Mouse (Mus musculus): Measurements from ENCODE around the gene Ankdd1b. TPM values are rescaled to one million over a fixed set of nuclear protein-coding genes. Genes with fewer than 3 reads are reported as not detected.

Ankdd1b gene
- polyA plus RNA-seq, 1 experiment from 2014 or later, result not detected

DNA sequence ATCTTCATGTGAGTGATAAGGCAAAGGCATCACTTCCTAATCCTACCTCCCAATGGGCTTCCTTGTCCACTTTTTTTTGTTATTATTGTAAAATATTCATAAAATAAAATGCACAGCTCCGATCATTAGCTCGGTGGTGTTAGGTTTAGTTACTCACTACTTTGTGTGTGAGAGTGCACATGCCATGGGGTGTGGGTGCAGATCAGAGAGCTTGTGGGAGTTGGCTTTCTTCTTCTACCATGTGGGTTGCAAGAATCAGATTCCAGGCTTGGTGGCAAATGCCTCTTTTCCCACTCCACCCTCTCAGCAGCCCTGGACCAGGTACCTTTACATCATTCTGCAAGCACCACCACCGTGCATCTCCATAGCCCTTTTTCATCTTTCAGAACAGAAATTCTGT is 18.4 kb downstream of the Ankdd1b start:
- Histone ChIP-seq H3K27ac (no peak overlapping the region), H3K27me3 (replicated peaks) (no peaks in the 10 kb centered on the region), H3K36me3 (no peaks in the 10 kb centered on the region), H3K4me3 (no peak overlapping the region), H3K4me1 (no peaks in the 10 kb centered on the region), H3K4me2 (no peak overlapping the region), H3K9ac (no peak overlapping the region), H3K9me3 (replicated peaks) (no peaks in the 10 kb centered on the region)
- ATAC-seq, result no peak
- WGBS (ENCODE audit: insufficient replicate concordance), result 67% methylated on average over 3 of the region's 3 CpGs

DNA sequence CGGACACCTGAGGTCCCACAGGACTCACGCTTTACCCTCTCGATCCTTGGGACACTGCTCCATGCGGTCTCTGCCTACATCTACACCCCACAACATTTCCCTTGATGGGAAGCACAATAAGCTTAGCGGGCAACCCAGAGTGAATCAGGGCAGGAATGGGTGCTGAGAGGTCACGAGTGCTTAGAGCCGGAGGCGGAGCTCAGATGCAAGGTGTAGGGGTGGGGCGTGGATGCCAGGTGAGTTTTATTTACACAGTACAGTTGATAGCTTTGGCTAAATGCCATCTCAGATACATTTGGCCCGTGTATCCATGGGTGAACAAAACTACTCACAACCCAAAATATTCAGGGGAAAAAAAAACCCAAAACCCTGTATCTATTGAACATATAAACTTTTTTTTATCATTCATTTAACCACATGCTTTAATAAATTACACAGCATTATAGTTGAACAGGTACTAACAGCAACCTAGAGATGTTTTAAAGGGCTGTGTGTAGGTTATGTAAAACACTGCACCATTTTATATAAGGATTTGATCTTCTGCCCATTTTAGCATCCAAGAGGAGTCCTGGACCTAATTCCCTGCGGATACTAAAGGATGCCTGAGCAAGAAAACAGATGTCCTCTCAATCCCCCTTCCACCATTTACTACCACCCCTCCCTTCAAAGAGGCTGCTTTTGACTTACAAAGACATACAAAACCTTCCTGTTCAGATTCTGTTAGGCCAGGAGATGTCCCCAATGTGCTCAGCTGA is 19.4 kb downstream of the Ankdd1b start:
- Histone ChIP-seq H3K9ac (no peak overlapping the region), H3K4me3 (no peak overlapping the region), H3K27ac (no peak overlapping the region), H3K4me1 (no peaks in the 10 kb centered on the region), H3K27me3 (replicated peaks) (no peaks in the 10 kb centered on the region), H3K4me2 (no peak overlapping the region), H3K36me3 (no peaks in the 10 kb centered on the region), H3K9me3 (replicated peaks) (no peaks in the 10 kb centered on the region)
- ATAC-seq, result no peak
- WGBS (ENCODE audit: insufficient replicate concordance), result 75% methylated on average over 11 of the region's 11 CpGs

DNA sequence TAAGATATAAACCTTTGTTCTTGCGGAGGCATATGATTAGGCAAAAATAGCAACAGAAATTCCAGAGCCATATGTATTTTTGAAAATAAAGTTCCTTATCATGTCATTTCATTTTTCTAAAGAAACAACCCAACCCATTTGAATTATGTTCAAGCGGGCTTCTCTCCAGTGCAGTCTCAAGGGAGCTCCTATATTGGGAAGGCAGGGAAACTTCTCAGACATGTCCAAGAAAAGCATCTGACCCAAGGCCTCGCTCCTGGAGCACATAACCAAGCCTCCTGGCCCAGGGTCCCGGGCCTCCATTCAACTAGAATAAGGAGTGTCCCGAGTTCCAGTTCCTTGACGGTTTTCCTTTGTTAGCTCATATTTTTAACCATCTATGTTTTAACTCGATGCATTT is 20.1 kb downstream of the Ankdd1b start:
- H3K9ac ChIP-seq, result no peak overlapping the region
- no peak overlapping the region for H3K27ac ChIP-seq
- H3K9me3 ChIP-seq (replicated peaks), result no peaks in the 10 kb centered on the region
- no peak overlapping the region for H3K4me2 ChIP-seq
- no peak overlapping the region for H3K4me3 ChIP-seq
- H3K36me3 ChIP-seq, result no peaks in the 10 kb centered on the region
- H3K4me1 ChIP-seq, result no peaks in the 10 kb centered on the region
- WGBS (ENCODE audit: insufficient replicate concordance), result 72% methylated on average over 7 of the region's 7 CpGs
- no peaks in the 10 kb centered on the region for H3K27me3 ChIP-seq (replicated peaks)
- no peak for ATAC-seq

DNA sequence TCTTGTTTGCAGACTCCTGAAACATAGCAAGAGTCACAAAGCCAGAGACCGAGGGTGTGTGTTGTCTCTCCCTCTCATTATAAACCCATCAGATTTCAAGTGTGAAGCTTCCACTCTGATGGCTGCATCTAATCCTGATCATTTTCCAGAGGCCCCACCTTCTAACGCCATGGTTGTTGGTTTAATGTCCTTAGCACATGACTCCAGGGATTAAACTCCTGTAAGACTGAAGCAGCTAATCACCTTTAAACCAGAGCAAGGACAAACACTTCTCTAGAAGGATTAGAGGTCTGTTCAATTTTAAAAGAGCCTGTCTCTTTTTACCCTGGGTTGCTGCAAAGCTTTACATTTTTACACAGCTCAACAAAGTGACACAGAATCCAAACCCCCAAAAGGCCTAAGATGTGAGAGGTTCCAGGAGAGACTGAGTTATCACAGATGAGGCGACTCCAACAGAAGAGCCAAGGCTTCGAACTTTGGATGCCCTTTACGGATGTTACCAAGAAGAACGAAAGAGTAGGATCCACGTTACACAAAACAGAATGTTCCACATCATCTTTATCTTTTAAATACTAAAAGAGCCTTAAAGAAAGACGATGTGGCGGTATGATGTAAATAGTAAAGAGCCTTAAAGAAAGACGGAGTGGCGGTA is 20.7 kb downstream of the Ankdd1b start:
- no peaks in the 10 kb centered on the region for H3K27me3 ChIP-seq (replicated peaks)
- H3K4me2 ChIP-seq, result no peak overlapping the region
- 76% methylated on average over 11 of the region's 11 CpGs for WGBS (ENCODE audit: insufficient replicate concordance)
- no peak overlapping the region for H3K4me3 ChIP-seq
- H3K27ac ChIP-seq, result no peak overlapping the region
- ATAC-seq, result no peak
- no peaks in the 10 kb centered on the region for H3K9me3 ChIP-seq (replicated peaks)
- no peaks in the 10 kb centered on the region for H3K4me1 ChIP-seq
- H3K36me3 ChIP-seq, result no peaks in the 10 kb centered on the region
- no peak overlapping the region for H3K9ac ChIP-seq

DNA sequence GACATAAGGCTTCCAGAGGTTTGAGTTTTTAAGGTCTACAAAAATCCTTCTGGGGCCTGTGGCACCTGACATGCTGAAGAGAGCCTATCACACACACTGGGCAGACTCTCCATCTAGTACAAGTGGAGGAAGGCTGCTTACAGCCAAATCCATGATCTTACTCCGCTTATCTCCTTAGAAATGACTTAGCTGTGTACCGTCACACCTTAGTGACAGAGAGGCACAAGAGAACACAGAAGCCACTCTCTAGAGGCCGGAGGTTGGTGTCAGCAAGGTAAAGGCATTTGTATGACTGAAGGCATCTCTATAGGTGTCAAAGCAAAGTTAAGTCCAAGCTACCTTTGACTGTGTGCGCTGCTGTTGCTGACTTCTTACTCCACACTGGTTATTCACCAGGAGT is 30.6 kb downstream of the Ankdd1b start:
- Histone ChIP-seq H3K27me3 (replicated peaks) (no peaks in the 10 kb centered on the region), H3K4me2 (no peak overlapping the region), H3K9ac (no peak overlapping the region), H3K36me3 (no peaks in the 10 kb centered on the region), H3K4me1 (peaks cover 17% of the 10 kb centered on the region), H3K9me3 (replicated peaks) (0 out of 2 replicates have a peak, but pooled peaks cover 3% of the 10 kb centered on the region), H3K27ac (no peak overlapping the region), H3K4me3 (no peak overlapping the region)
- no peak for ATAC-seq
- WGBS (ENCODE audit: insufficient replicate concordance), result 71% methylated on average over 4 of the region's 4 CpGs

DNA sequence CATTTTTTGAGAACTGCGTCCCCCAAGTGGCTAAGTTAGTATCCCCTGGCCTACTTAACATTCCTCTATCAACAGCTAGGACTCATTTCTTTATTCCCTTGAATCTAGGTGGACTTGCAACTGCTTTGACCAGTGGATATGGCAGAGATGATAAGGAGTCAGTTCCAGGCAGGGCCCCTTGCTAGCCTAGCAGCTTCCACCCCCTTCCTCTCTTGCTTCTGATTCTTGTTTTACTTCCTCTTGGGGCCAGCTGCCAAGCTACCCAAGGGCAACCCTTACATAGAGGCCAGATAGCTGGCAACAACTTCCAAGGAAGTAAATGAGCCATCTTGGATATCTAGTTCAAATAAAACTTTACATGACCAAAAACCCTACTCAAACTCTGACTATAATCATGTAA is 34.1 kb downstream of the Ankdd1b start:
- H3K4me2 ChIP-seq, result no peak overlapping the region
- 0 out of 2 replicates have a peak, but pooled peaks cover 3% of the 10 kb centered on the region for H3K9me3 ChIP-seq (replicated peaks)
- H3K4me1 ChIP-seq, result peaks cover 48% of the 10 kb centered on the region
- WGBS (ENCODE audit: insufficient replicate concordance), result 57% methylated on average over 1 of the region's 1 CpGs
- ATAC-seq, result no peak
- no peaks in the 10 kb centered on the region for H3K27me3 ChIP-seq (replicated peaks)
- no peak overlapping the region for H3K9ac ChIP-seq
- no peak overlapping the region for H3K4me3 ChIP-seq
- H3K36me3 ChIP-seq, result no peaks in the 10 kb centered on the region
- H3K27ac ChIP-seq, result no peak overlapping the region

DNA sequence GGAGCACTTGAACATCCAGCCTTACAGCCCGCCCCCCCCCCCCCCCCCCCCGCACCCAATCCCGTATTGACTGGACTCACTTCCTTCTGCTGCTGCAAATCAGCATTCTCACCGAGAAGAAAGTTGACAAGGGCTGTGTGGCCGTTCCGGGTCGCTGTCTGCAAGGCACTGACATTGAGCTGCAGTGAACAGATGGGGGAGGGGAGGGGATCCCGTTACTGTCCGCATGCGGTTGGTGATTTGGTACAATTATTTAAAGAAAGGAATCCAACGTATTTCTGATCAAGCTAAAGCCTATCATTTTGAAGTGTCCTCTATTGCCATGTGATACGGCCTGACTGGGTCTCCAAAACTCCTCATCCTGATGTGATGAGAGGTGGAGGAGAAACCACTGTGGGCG is 35.2 kb downstream of the Ankdd1b start:
- no peaks in the 10 kb centered on the region for H3K36me3 ChIP-seq
- H3K27me3 ChIP-seq (replicated peaks), result no peaks in the 10 kb centered on the region
- peaks cover 48% of the 10 kb centered on the region for H3K4me1 ChIP-seq
- 20% methylated on average over 11 of the region's 13 CpGs for WGBS (ENCODE audit: insufficient replicate concordance)
- H3K4me2 ChIP-seq, result peak overlapping the region; percentile 40
- 0 out of 2 replicates have a peak, but pooled peaks cover 3% of the 10 kb centered on the region for H3K9me3 ChIP-seq (replicated peaks)
- no peak overlapping the region for H3K27ac ChIP-seq
- no peak overlapping the region for H3K9ac ChIP-seq
- H3K4me3 ChIP-seq, result no peak overlapping the region
- no peak for ATAC-seq

DNA sequence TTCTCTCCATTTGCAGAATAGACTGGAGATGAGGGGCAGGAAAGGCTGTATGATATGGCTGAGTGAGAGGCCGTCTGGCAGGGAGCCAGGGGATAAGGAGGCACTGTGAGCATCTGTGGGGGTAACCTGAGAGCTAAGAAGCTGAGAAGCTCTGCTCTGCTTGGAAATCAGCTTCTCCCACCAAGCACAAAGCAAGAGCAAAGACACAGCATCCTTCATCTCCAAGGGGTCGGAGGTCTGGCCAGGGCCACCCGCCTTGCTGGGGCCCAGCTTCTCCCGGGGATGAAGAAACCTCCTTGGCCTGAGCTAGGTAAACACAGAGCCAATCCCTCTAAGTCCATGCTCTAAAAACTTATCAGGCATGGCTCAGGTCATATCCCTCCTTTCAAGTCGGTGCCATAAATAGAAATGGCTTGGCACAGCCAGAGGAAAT is 36.1 kb downstream of the Ankdd1b start:
- no peak overlapping the region for H3K27ac ChIP-seq
- no peak for ATAC-seq
- peaks cover 3% of the 10 kb centered on the region for H3K27me3 ChIP-seq (replicated peaks)
- H3K9me3 ChIP-seq (replicated peaks), result 0 out of 2 replicates have a peak, but pooled peaks cover 3% of the 10 kb centered on the region
- WGBS (ENCODE audit: insufficient replicate concordance), result 54% methylated on average over 5 of the region's 5 CpGs
- H3K4me2 ChIP-seq, result no peak overlapping the region
- no peaks in the 10 kb centered on the region for H3K36me3 ChIP-seq
- peaks cover 48% of the 10 kb centered on the region for H3K4me1 ChIP-seq
- H3K9ac ChIP-seq, result no peak overlapping the region
- no peak overlapping the region for H3K4me3 ChIP-seq

DNA sequence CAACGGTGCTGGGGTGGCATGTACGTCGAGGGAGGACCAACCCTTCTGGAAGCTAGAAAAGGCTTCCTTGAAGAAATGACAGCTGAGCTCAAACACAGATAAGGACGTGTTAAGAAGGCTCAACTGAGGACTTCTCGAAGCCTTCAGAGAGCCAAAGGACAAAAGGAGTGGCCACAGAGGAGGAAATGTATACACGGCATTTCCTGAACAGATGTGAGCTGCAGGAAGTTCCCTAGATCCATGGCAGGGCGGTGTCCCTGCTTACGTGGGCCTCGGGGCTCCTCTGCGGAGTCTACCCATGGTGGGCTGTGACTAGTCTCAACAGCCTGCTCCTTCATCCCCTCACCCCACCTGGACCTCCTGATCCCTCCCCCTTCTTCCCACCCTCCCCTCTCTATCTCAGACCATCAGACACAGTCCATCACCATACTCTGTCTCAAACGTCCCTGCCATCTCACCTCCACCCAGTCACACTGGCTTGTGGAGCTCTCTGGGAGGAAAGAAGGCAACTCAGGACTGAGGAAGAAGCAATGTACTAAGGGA is 37.3 kb downstream of the Ankdd1b start:
- Histone ChIP-seq H3K27ac (no peak overlapping the region), H3K9ac (no peak overlapping the region), H3K9me3 (replicated peaks) (0 out of 2 replicates have a peak, but pooled peaks cover 3% of the 10 kb centered on the region), H3K27me3 (replicated peaks) (peaks cover 3% of the 10 kb centered on the region), H3K4me1 (peaks cover 48% of the 10 kb centered on the region), H3K4me3 (no peak overlapping the region), H3K4me2 (0 out of 2 replicates have a peak overlapping the region, but pooled peaks have one; percentile 8), H3K36me3 (no peaks in the 10 kb centered on the region)
- WGBS (ENCODE audit: insufficient replicate concordance), result 16% methylated on average over 11 of the region's 11 CpGs
- ATAC-seq, result peak; percentile 13; the same call in 1 of the 2 replicates

DNA sequence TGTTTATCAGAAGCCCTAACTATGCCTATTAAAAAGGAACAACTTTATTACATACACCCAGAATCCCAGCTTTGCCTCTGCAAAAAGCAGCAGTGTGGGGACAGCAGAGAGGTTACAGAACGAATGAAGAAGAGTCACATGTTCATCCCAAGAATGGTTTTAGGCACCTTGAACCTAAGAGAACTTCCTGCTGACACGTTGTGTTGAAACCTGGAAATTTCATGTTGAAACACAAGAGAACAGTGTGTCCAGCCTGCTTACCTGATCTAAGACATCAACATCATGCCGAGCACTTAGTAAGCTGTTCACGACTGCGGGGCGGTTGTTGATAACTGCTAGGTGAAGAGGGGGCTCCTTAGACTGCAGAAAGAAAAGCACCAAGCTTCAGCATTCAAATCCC is 38.0 kb downstream of the Ankdd1b start:
- Histone ChIP-seq H3K4me3 (no peak overlapping the region), H3K4me2 (no peak overlapping the region), H3K9ac (no peak overlapping the region), H3K27ac (no peak overlapping the region), H3K27me3 (replicated peaks) (peaks cover 3% of the 10 kb centered on the region), H3K36me3 (no peaks in the 10 kb centered on the region), H3K9me3 (replicated peaks) (0 out of 2 replicates have a peak, but pooled peaks cover 3% of the 10 kb centered on the region), H3K4me1 (peaks cover 48% of the 10 kb centered on the region)
- WGBS (ENCODE audit: insufficient replicate concordance), result 65% methylated on average over 6 of the region's 6 CpGs
- no peak for ATAC-seq

DNA sequence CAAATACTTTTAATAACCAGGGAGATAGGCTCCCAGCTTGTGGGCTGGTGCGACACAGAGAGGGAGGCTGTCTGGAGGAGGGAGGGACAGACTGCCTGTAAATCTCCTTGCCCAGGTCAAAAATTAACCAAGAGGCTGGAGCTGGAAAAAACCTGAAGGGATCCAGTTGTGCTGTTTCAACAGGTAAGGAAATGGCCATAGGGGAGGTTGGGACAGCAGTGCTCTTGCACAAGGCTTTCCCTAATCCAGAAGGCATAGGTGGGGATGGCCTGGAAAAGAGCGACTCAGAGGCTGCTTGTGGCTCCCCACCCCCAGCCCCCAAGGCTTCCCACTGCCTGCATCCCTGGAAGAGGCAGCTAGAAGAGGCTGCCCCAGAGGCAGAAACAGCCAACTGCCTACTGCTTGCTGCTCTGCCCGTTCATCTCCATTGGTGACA is 38.6 kb downstream of the Ankdd1b start:
- H3K4me1 ChIP-seq, result peaks cover 48% of the 10 kb centered on the region
- H3K9me3 ChIP-seq (replicated peaks), result 0 out of 2 replicates have a peak, but pooled peaks cover under 1% of the 10 kb centered on the region
- no peak overlapping the region for H3K9ac ChIP-seq
- peaks cover 3% of the 10 kb centered on the region for H3K27me3 ChIP-seq (replicated peaks)
- WGBS (ENCODE audit: insufficient replicate concordance), result 54% methylated on average over 3 of the region's 3 CpGs
- no peak overlapping the region for H3K4me2 ChIP-seq
- ATAC-seq, result no peak
- H3K4me3 ChIP-seq, result no peak overlapping the region
- no peaks in the 10 kb centered on the region for H3K36me3 ChIP-seq
- no peak overlapping the region for H3K27ac ChIP-seq

DNA sequence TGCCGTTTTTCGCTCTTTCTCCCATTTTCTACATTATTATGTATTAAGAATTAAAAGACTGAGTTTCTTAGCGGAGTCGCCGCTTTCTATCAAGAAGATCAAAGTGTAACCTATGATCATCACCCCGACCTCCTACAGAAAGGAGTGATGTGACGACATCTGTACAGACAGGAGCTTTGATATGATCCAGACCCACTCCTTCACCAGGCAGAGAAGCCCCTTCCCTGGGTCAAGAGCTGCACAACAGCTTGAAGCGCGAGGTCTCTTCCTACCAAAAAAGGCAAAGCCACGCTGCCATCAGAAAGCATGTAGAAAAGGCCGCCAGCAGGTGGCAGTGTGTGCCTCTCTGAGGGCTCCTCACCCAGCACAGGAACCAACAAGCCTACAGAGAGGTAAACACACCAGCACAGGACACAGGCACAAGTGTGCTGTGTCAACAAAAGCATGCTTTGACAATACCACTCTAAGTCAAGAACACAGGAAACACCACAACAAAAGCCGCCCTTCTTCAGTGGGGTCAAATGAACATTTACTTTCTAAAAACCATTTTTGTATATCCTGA is 39.3 kb downstream of the Ankdd1b start:
- WGBS (ENCODE audit: insufficient replicate concordance), result 29% methylated on average over 12 of the region's 12 CpGs
- Histone ChIP-seq H3K27me3 (replicated peaks) (peaks cover 3% of the 10 kb centered on the region), H3K4me2 (no peak overlapping the region; the same call in 1 of the 2 replicates), H3K4me1 (peaks cover 43% of the 10 kb centered on the region), H3K27ac (no peak overlapping the region), H3K9me3 (replicated peaks) (no peaks in the 10 kb centered on the region), H3K9ac (no peak overlapping the region), H3K4me3 (no peak overlapping the region), H3K36me3 (no peaks in the 10 kb centered on the region)
- peak; percentile 65 for ATAC-seq
